ENCODE assay signal across 1 mouse cellular context in the genomic region with DNA sequence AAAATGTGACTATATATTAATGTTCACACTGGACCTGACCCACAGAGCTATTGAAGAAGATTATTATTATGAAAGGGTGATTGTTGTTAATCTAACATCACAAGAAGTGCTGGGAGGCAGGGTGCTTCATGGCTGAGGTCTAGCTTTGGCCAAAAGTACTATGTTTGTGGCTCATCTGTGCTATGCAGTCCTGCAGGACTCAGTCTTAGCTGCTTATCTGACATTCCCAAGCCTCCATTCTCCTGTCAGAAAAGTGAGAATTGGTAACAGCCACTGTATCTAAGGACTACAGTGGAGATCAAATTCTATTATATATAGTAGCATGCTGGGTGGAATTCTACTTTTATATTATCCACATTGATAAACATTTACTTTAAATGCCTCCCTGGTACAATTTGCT.
TF ChIP-seq lines count a peak whose summit lies in the region.

No protein-coding gene starts in this region.

TF ChIP-seq in MEL, 35 proteins besides CTCF, POLR2A, EP300 and RAD21:
- 0 out of 2 replicates have a peak, but pooled peaks have one; percentile 20 for TF ChIP-seq GATA1 (IDR thresholded peaks at IDR 0.05; ENCODE audit: low read depth, low read length)
- peak; percentile 44 for TF ChIP-seq TAL1 (IDR thresholded peaks at IDR 0.05; ENCODE audit: low read length)
- TF ChIP-seq NELFE (IDR thresholded peaks at IDR 0.05; ENCODE audit: low read depth, low read length), result no peak
